Mouse (Mus musculus): ENCODE measurements around the gene Syk.

Syk gene

GRCm38 (mm10) chr13:52582878-52583661, at the start of gene Syk:
TSS of gene Syk (plus strand) at chr13:52583173.
- peak; percentile 20 to 55 for DNase-seq

- DNase-seq: no peak
These were observed 49.3 kb upstream of the Syk start for GRCm38 (mm10) chr13:52533644-52534043.

GRCm38 (mm10) chr13:52535542-52535941, 47.4 kb upstream of the Syk start:
- peak; percentile 51 to 87 for DNase-seq

GRCm38 (mm10) chr13:52537754-52538587, 45.0 kb upstream of the Syk start:
- no peak for DNase-seq

- no peak for DNase-seq
These were observed 44.3 kb upstream of the Syk start for GRCm38 (mm10) chr13:52538588-52539116.

GRCm38 (mm10) chr13:52539461-52539860, 43.5 kb upstream of the Syk start:
- DNase-seq: no peak

- no peak for DNase-seq
These were observed 41.5 kb upstream of the Syk start for GRCm38 (mm10) chr13:52541385-52542035.

GRCm38 (mm10) chr13:52542036-52542526, 40.9 kb upstream of the Syk start:
- no peak for DNase-seq

- no peak for DNase-seq
These were observed 40.3 kb upstream of the Syk start for GRCm38 (mm10) chr13:52542636-52543035.

- DNase-seq: no peak
These were observed 36.7 kb upstream of the Syk start for GRCm38 (mm10) chr13:52546288-52546687.

- DNase-seq: no peak
These were observed 32.2 kb upstream of the Syk start for GRCm38 (mm10) chr13:52550690-52551193.

- no peak for DNase-seq
These were observed 31.7 kb upstream of the Syk start for GRCm38 (mm10) chr13:52551275-52551674.

GRCm38 (mm10) chr13:52552822-52553477, 30.0 kb upstream of the Syk start:
- DNase-seq: no peak

GRCm38 (mm10) chr13:52554722-52555121, 28.3 kb upstream of the Syk start:
- no peak for DNase-seq

- no peak for DNase-seq
These were observed 25.6 kb upstream of the Syk start for GRCm38 (mm10) chr13:52557421-52557820.

GRCm38 (mm10) chr13:52561367-52562165, 21.4 kb upstream of the Syk start:
- no peak for DNase-seq

- DNase-seq: no peak
These were observed 20.8 kb upstream of the Syk start for GRCm38 (mm10) chr13:52562166-52562571.

GRCm38 (mm10) chr13:52565103-52565739, 17.8 kb upstream of the Syk start:
- DNase-seq: peak; percentile 4 to 19

GRCm38 (mm10) chr13:52566188-52566760, 16.7 kb upstream of the Syk start:
- DNase-seq: no peak

GRCm38 (mm10) chr13:52566777-52567176, 16.2 kb upstream of the Syk start:
- DNase-seq: no peak

Data from kidney, postnatal 36 days (tissue).